Mouse (Mus musculus) spleen, adult 2 months (tissue): ENCODE data around the gene Stx16. TPM values are rescaled to one million over a fixed set of nuclear protein-coding genes. Genes with fewer than 3 reads are reported as not detected.

Experiments
- DNase-seq, 2 experiments: peaks; one replicate each; pipeline versions ENCODE4 v3.0.0 to v3.0.0-alpha.2; 2012 to 2021; ENCODE audit warnings: low spot score in 2 of 2, low read depth in 1 of 2
- H3K27ac ChIP-seq: fragments of 200-500 bp; 2 replicates; pipeline ENCODE4 v1.5.1; 2012; ENCODE audit warnings: low read length, inconsistent platforms; ENCODE audit not compliant: insufficient read depth
- H3K27me3 ChIP-seq: fragments of 200-500 bp; 2 replicates; pipeline ENCODE4 v1.6.1; 2012; ENCODE audit warnings: mild to moderate bottlenecking, moderate library complexity, low read length, inconsistent platforms; ENCODE audit not compliant: control insufficient read depth, insufficient read depth
- H3K36me3 ChIP-seq: fragments of 200-500 bp; 2 replicates; pipeline ENCODE4 v1.6.1; 2012; ENCODE audit warnings: mild to moderate bottlenecking, low read length, inconsistent platforms; ENCODE audit not compliant: control insufficient read depth, insufficient read depth
- H3K4me1 ChIP-seq: fragments of 200-500 bp; 2 replicates; pipeline ENCODE4 v1.6.1; 2011; ENCODE audit warnings: inconsistent platforms; ENCODE audit not compliant: control insufficient read depth, insufficient read depth, insufficient read length
- H3K4me3 ChIP-seq: fragments of 200-500 bp; 2 replicates; pipeline ENCODE4 v1.5.1; 2011; ENCODE audit warnings: mild to moderate bottlenecking, inconsistent platforms; ENCODE audit not compliant: insufficient read depth, insufficient read length; ENCODE audit errors: extremely low read depth
- CTCF ChIP-seq: fragments of 200-500 bp; IDR thresholded peaks from 2 replicates; pipeline ENCODE4 v1.5.1; 2011; ENCODE audit warnings: mild to moderate bottlenecking, inconsistent platforms; ENCODE audit not compliant: insufficient read depth, insufficient read length, insufficient replicate concordance; ENCODE audit errors: extremely low read depth
- POLR2A ChIP-seq: fragments of 200-500 bp; IDR thresholded peaks from 2 replicates; pipeline ENCODE4 v1.6.1; 2011; ENCODE audit warnings: low read depth, low read length, inconsistent platforms
- WGBS: fragments of 180-500 bp; shearing (Covaris S2); methylation state at CpG from one replicate; pipeline ENCODE4 v1.1.7; 2018; 5-methylcytosine and 5-hydroxymethylcytosine counted together
- polyA plus RNA-seq: library from polyadenylated mRNA; depleted of rRNA; stranded (reverse); fragments of >200 nt; gene quantifications from 2 replicates; pipeline ENCODE4 v1.2.3, GENCODE M21; 2012; rRNA removed

The Stx16 gene
- polyA plus RNA-seq, result 36.0 and 44.0 TPM in 2 replicates

GRCm38 (mm10) chr2:174075673-174076432 is at the start of gene Stx16:
Gene Stx16, plus strand, starts transcription at chr2:174076308.
- H3K36me3 ChIP-seq, result peaks cover 3% of the 10 kb centered on the region; the same call in 1 of the 2 replicates
- peak; percentile 49; the same call in 1 of the 2 replicates for TF ChIP-seq POLR2A
- 0 out of 2 replicates have a peak, but pooled peaks have one; percentile 10 for TF ChIP-seq CTCF
- 3% methylated on average over 32 of the region's 32 CpGs for WGBS
- H3K4me3 ChIP-seq, result peak within 1 kb of the TSS; percentile 82
- DNase-seq, result peak; percentile 50 to 75
- H3K4me1 ChIP-seq, result peaks cover 6% of the 10 kb centered on the region; the same call in 1 of the 2 replicates
- H3K27ac ChIP-seq, result peak within 1 kb of the TSS; percentile 75
- no peaks in the 10 kb centered on the region for H3K27me3 ChIP-seq

GRCm38 (mm10) chr2:174026406-174026805 is 49.7 kb upstream of the Stx16 start:
- TF ChIP-seq POLR2A (no peak), CTCF (no peak)
- H3K4me1 ChIP-seq, result no peaks in the 10 kb centered on the region

GRCm38 (mm10) chr2:174033257-174033800 is 42.8 kb upstream of the Stx16 start:
- TF ChIP-seq CTCF (no peak), POLR2A (no peak)

More at GRCm38 (mm10) chr2:174026406-174026805, 49.7 kb upstream of the Stx16 start:
- Histone ChIP-seq H3K36me3 (no peaks in the 10 kb centered on the region), H3K27ac (no peak overlapping the region), H3K27me3 (no peaks in the 10 kb centered on the region), H3K4me3 (no peak overlapping the region)
- 80% methylated on average over 4 of the region's 4 CpGs for WGBS
- no peak for DNase-seq

GRCm38 (mm10) chr2:174047656-174048055 is 28.5 kb upstream of the Stx16 start:
- H3K27ac ChIP-seq, result no peak overlapping the region
- WGBS, result 96% methylated on average over 2 of the region's 2 CpGs
- H3K27me3 ChIP-seq, result no peaks in the 10 kb centered on the region
- H3K36me3 ChIP-seq, result no peaks in the 10 kb centered on the region
- H3K4me1 ChIP-seq, result no peaks in the 10 kb centered on the region
- no peak for TF ChIP-seq POLR2A
- no peak for TF ChIP-seq CTCF
- no peak for DNase-seq
- no peak overlapping the region for H3K4me3 ChIP-seq

More at GRCm38 (mm10) chr2:174033257-174033800, 42.8 kb upstream of the Stx16 start:
- H3K27ac ChIP-seq, result no peak overlapping the region
- no peaks in the 10 kb centered on the region for H3K27me3 ChIP-seq
- H3K4me1 ChIP-seq, result no peaks in the 10 kb centered on the region
- WGBS, result 87% methylated on average over 9 of the region's 9 CpGs
- H3K36me3 ChIP-seq, result no peaks in the 10 kb centered on the region
- DNase-seq, result no peak
- no peak overlapping the region for H3K4me3 ChIP-seq

- TF ChIP-seq POLR2A (no peak), CTCF (no peak)
- H3K27ac ChIP-seq, result no peak overlapping the region
- no peak overlapping the region for H3K4me3 ChIP-seq
- 40% methylated on average over 4 of the region's 4 CpGs for WGBS
- H3K4me1 ChIP-seq, result no peaks in the 10 kb centered on the region
- H3K27me3 ChIP-seq, result no peaks in the 10 kb centered on the region
- H3K36me3 ChIP-seq, result no peaks in the 10 kb centered on the region
- DNase-seq, result no peak
Measured at GRCm38 (mm10) chr2:174049481-174050338, 26.4 kb upstream of the Stx16 start.

- DNase-seq, result no peak
- WGBS, result 50% methylated on average over 3 of the region's 3 CpGs
Measured at GRCm38 (mm10) chr2:174050339-174050685, 25.8 kb upstream of the Stx16 start.

GRCm38 (mm10) chr2:174051081-174051481 is 25.0 kb upstream of the Stx16 start:
- WGBS, result 39% methylated on average over 10 of the region's 10 CpGs
- Histone ChIP-seq H3K27me3 (no peaks in the 10 kb centered on the region), H3K36me3 (no peaks in the 10 kb centered on the region), H3K27ac (no peak overlapping the region), H3K4me1 (no peaks in the 10 kb centered on the region), H3K4me3 (no peak overlapping the region)
- no peak for TF ChIP-seq POLR2A
- no peak for TF ChIP-seq CTCF
- no peak for DNase-seq

More at GRCm38 (mm10) chr2:174050339-174050685, 25.8 kb upstream of the Stx16 start:
- Histone ChIP-seq H3K36me3 (no peaks in the 10 kb centered on the region), H3K27ac (no peak overlapping the region), H3K27me3 (no peaks in the 10 kb centered on the region), H3K4me1 (no peaks in the 10 kb centered on the region), H3K4me3 (no peak overlapping the region)
- TF ChIP-seq POLR2A, result no peak
- TF ChIP-seq CTCF, result no peak
